Mouse (Mus musculus) neural tube, embryonic 11.5 days (tissue): ENCODE data around the gene Aff2. TPM values are rescaled to one million over a fixed set of nuclear protein-coding genes. Genes with fewer than 3 reads are reported as not detected.

Experiments
- ATAC-seq: fragments of 200-750 bp; cut with Nextera tagmentation; 2 replicates; pipeline ENCODE4 v1.8.0; 2017; ENCODE audit warnings: moderate number of reproducible peaks, mild to moderate bottlenecking, moderate TSS enrichment, moderate library complexity; ENCODE audit not compliant: insufficient read depth, low FRiP score, low TSS enrichment
- DNase-seq: peaks from one replicate; pipeline ENCODE4 v3.0.0-alpha.2; 2015; ENCODE audit warnings: low spot score
- H3K27ac ChIP-seq: fragments of 300-500 bp; sonication (generic); 2 replicates; pipeline ENCODE4 v1.5.1; 2014; ENCODE audit warnings: low read depth, mild to moderate bottlenecking, low read length
- H3K27me3 ChIP-seq: fragments of 300-500 bp; sonication (generic); 2 replicates; pipeline ENCODE4 v1.6.1; 2014; ENCODE audit warnings: mild to moderate bottlenecking, low read length, mixed read lengths; ENCODE audit not compliant: control insufficient read depth, insufficient read depth
- H3K36me3 ChIP-seq: fragments of 300-500 bp; sonication (generic); 2 replicates; pipeline ENCODE4 v1.6.1; 2014; ENCODE audit warnings: mild to moderate bottlenecking, low read length, moderate library complexity, mixed read lengths; ENCODE audit not compliant: control insufficient read depth, insufficient read depth
- H3K4me1 ChIP-seq: fragments of 300-500 bp; sonication (generic); 2 replicates; pipeline ENCODE4 v1.6.1; 2014; ENCODE audit warnings: low read length, mixed read lengths; ENCODE audit not compliant: control insufficient read depth, insufficient read depth
- H3K4me2 ChIP-seq: fragments of 300-500 bp; sonication (generic); 2 replicates; pipeline ENCODE4 v1.6.1; 2014; ENCODE audit warnings: low read depth, mild to moderate bottlenecking, moderate library complexity
- H3K4me3 ChIP-seq: fragments of 300-500 bp; sonication (generic); 2 replicates; pipeline ENCODE4 v1.5.1; 2014; ENCODE audit warnings: low read depth, low read length
- H3K9ac ChIP-seq: fragments of 300-500 bp; sonication (generic); 2 replicates; pipeline ENCODE4 v1.6.1; 2014; ENCODE audit warnings: mild to moderate bottlenecking, low read length
- H3K9me3 ChIP-seq: fragments of 300-500 bp; sonication (generic); 2 replicates; pipeline ENCODE4 v1.6.1; 2016; ENCODE audit warnings: low read length; ENCODE audit not compliant: control insufficient read depth
- WGBS: fragments of 180-500 bp; shearing (Covaris S2); extraction: QIAGEN DNeasy Blood & Tissue Kit; methylation state at CpG from one replicate; pipeline ENCODE4 v1.1.7; 2014; 5-methylcytosine and 5-hydroxymethylcytosine counted together
- polyA plus RNA-seq: library from polyadenylated mRNA; unstranded; fragments of >200 nt; fragmentation: Nextera tagmentation; extraction: Ambion mirVana; gene quantifications from 2 replicates; pipeline ENCODE4 v1.2.1, GENCODE M21; 2014

The Aff2 gene
- 12.7 and 13.9 TPM in 2 replicates for polyA plus RNA-seq

- H3K4me3 ChIP-seq, result peak within 1 kb of the TSS; percentile 52
- H3K9ac ChIP-seq, result peak within 1 kb of the TSS; percentile 64
- no peaks in the 10 kb centered on the region for H3K36me3 ChIP-seq
- peak within 1 kb of the TSS; percentile 55 for H3K4me2 ChIP-seq
- peak; percentile 93 for ATAC-seq
- 7% methylated on average over 61 of the region's 79 CpGs for WGBS
- peak; percentile 64 for DNase-seq
- H3K4me1 ChIP-seq, result no peaks in the 10 kb centered on the region
- H3K27ac ChIP-seq, result peak within 1 kb of the TSS; percentile 34; the same call in 1 of the 2 replicates
- no peaks in the 10 kb centered on the region for H3K9me3 ChIP-seq
- H3K27me3 ChIP-seq, result no peaks in the 10 kb centered on the region
These were observed at the start of gene Aff2 for GRCm38 (mm10) chrX:69360238-69361054. Aff2 (plus strand) TSS chrX:69360294.

- Histone ChIP-seq H3K9ac (no peak overlapping the region), H3K27ac (no peak overlapping the region), H3K4me2 (no peak overlapping the region), H3K4me1 (no peaks in the 10 kb centered on the region), H3K36me3 (no peaks in the 10 kb centered on the region), H3K27me3 (no peaks in the 10 kb centered on the region), H3K4me3 (no peak overlapping the region), H3K9me3 (no peaks in the 10 kb centered on the region)
- DNase-seq (no peak), ATAC-seq (no peak)
These were observed 22.8 kb upstream of the Aff2 start for GRCm38 (mm10) chrX:69337296-69337695.

DNA sequence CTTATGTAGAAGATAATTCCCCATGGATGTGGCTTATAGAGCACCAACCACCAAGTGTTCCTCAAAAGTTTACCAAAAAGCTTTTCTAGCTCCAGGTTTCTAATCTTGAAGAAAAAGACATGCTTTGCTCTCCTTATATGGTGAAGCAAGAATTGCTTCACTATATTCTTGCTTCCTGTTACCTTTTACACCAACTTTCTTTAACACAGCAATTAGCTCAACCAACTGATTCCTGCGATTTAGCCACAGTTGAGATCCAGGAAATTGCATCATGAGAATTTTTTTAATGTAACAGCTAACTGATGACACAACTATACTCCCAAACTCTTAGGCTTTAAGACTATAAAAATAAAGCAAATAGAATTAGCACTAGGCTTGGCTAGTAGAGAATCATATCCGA, 4.5 kb upstream of the Aff2 start:
- Histone ChIP-seq H3K4me2 (no peak overlapping the region), H3K9me3 (no peaks in the 10 kb centered on the region)
- 84% methylated on average over 2 of the region's 2 CpGs for WGBS

GRCm38 (mm10) chrX:69359360-69359759, 734 bp upstream of the Aff2 start:
- Histone ChIP-seq H3K9me3 (no peaks in the 10 kb centered on the region), H3K27me3 (no peaks in the 10 kb centered on the region), H3K27ac (no peak overlapping the region), H3K4me2 (peak overlapping the region; percentile 55), H3K36me3 (no peaks in the 10 kb centered on the region), H3K4me3 (no peak overlapping the region; the same call in 1 of the 2 replicates), H3K4me1 (no peaks in the 10 kb centered on the region), H3K9ac (no peak overlapping the region)
- 30% methylated on average over 5 of the region's 5 CpGs for WGBS
- no peak for DNase-seq
- ATAC-seq, result no peak

More for the DNA sequence above, 4.5 kb upstream of the Aff2 start:
- no peaks in the 10 kb centered on the region for H3K27me3 ChIP-seq
- H3K4me3 ChIP-seq, result no peak overlapping the region
- ATAC-seq, result no peak
- DNase-seq, result no peak
- H3K9ac ChIP-seq, result no peak overlapping the region
- no peak overlapping the region for H3K27ac ChIP-seq
- H3K4me1 ChIP-seq, result no peaks in the 10 kb centered on the region
- H3K36me3 ChIP-seq, result no peaks in the 10 kb centered on the region

DNA sequence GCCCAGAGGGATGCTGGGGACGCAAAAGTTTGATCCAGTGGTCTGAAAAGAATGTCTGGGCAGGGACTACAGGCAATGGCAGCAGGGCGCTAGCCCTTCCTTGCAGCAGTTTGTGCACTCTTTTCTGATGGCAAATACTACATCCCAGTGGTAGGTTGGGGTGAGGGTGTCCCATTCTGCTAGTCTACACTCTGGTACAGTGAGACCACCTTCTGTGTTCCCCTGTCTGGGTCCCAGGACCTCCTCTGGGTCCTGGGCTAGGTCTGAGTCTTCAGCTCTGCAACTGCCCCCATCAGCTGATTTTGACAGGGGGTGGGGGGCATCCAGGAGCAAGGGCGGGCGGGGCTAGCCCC, 233 bp upstream of the Aff2 start:
- WGBS, result 20% methylated on average over 4 of the region's 4 CpGs
- Histone ChIP-seq H3K9me3 (no peaks in the 10 kb centered on the region), H3K27me3 (no peaks in the 10 kb centered on the region), H3K4me3 (peak overlapping the region; percentile 52), H3K4me1 (no peaks in the 10 kb centered on the region), H3K36me3 (no peaks in the 10 kb centered on the region), H3K27ac (no peak overlapping the region), H3K4me2 (peak overlapping the region; percentile 55), H3K9ac (peak overlapping the region; percentile 64)
- ATAC-seq (peak; percentile 70; the same call in 1 of the 2 replicates), DNase-seq (no peak)

- ATAC-seq, result no peak
- WGBS, result 9% methylated on average over 10 of the region's 10 CpGs
These were observed 1.0 kb downstream of the Aff2 start for GRCm38 (mm10) chrX:69361055-69361558.

GRCm38 (mm10) chrX:69364198-69364597, 4.1 kb downstream of the Aff2 start:
- Histone ChIP-seq H3K4me2 (no peak overlapping the region), H3K9me3 (no peaks in the 10 kb centered on the region)
- 3% methylated on average over 2 of the region's 2 CpGs for WGBS

More at GRCm38 (mm10) chrX:69361055-69361558, 1.0 kb downstream of the Aff2 start:
- H3K4me3 ChIP-seq, result peak overlapping the region; percentile 52
- no peak overlapping the region for H3K27ac ChIP-seq
- H3K36me3 ChIP-seq, result no peaks in the 10 kb centered on the region
- H3K4me2 ChIP-seq, result peak overlapping the region; percentile 55
- H3K27me3 ChIP-seq, result no peaks in the 10 kb centered on the region
- no peaks in the 10 kb centered on the region for H3K9me3 ChIP-seq
- H3K9ac ChIP-seq, result peak overlapping the region; percentile 64
- no peaks in the 10 kb centered on the region for H3K4me1 ChIP-seq
- peak; percentile 38 for DNase-seq

GRCm38 (mm10) chrX:69373341-69373740, 13.2 kb downstream of the Aff2 start:
- H3K4me1 ChIP-seq, result no peaks in the 10 kb centered on the region
- 62% methylated on average over 2 of the region's 2 CpGs for WGBS
- H3K4me3 ChIP-seq, result no peak overlapping the region
- no peak overlapping the region for H3K9ac ChIP-seq
- no peaks in the 10 kb centered on the region for H3K36me3 ChIP-seq
- no peak overlapping the region for H3K27ac ChIP-seq
- H3K27me3 ChIP-seq, result no peaks in the 10 kb centered on the region
- H3K9me3 ChIP-seq, result no peaks in the 10 kb centered on the region
- no peak for DNase-seq
- no peak for ATAC-seq
- no peak overlapping the region for H3K4me2 ChIP-seq

More at GRCm38 (mm10) chrX:69364198-69364597, 4.1 kb downstream of the Aff2 start:
- H3K36me3 ChIP-seq, result no peaks in the 10 kb centered on the region
- no peak overlapping the region for H3K9ac ChIP-seq
- ATAC-seq (no peak), DNase-seq (peak; percentile 12)
- no peaks in the 10 kb centered on the region for H3K27me3 ChIP-seq
- no peaks in the 10 kb centered on the region for H3K4me1 ChIP-seq
- no peak overlapping the region for H3K4me3 ChIP-seq
- no peak overlapping the region for H3K27ac ChIP-seq

GRCm38 (mm10) chrX:69389738-69390137, 29.6 kb downstream of the Aff2 start:
- H3K27me3 ChIP-seq, result no peaks in the 10 kb centered on the region
- no peak overlapping the region for H3K27ac ChIP-seq
- H3K9ac ChIP-seq, result no peak overlapping the region
- no peaks in the 10 kb centered on the region for H3K9me3 ChIP-seq
- H3K4me2 ChIP-seq, result no peak overlapping the region
- 45% methylated on average over 1 of the region's 1 CpGs for WGBS
- H3K4me3 ChIP-seq, result no peak overlapping the region
- DNase-seq (no peak), ATAC-seq (no peak)
- H3K4me1 ChIP-seq, result no peaks in the 10 kb centered on the region
- no peaks in the 10 kb centered on the region for H3K36me3 ChIP-seq
